Mouse (Mus musculus): ENCODE data around the gene Dazap2. TPM values are rescaled to one million over a fixed set of nuclear protein-coding genes. Genes with fewer than 3 reads are reported as not detected.

The Dazap2 gene
- total and polyA plus RNA-seq, 2 experiments from 2014 or later = 141 to 164 TPM

DNA sequence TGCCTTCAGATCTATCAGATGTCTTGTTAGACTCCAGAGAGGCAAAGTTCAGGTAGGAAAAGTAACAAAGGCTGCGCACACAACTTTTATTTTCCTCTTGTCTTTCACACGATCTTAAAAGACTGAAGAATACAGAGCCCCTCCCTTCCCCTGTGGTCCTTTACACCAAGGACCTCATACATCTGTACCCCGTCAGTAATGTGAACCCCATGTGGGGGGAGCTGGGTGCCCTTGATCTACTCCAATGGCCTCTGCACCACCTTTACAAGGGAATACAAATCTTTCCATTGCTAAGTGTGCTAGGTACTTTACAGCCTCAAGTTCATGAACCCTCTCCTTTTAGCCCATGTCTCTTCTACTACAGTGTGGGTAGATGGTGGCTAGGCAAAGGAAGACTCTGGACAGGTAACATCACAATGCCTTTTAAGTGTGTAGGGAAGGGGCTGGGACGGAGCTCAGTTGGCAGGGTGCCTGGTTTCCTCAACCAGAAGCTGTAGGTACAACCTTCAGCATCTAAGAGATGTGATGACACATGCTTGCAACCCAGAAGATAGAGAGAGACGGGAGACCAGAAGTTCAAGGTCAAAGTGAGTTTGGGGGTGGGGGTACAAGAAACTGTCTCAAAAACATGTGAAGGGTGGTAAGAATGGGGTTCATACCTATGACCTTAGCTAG is 52.9 kb downstream of the Dazap2 start:
- Histone ChIP-seq H3K27ac (no peak overlapping the region), H3K9ac (replicated peaks; ENCODE audit: low read length) (no peak overlapping the region), H3K4me1 (ENCODE audit: insufficient read depth, low read length) (no peaks in the 10 kb centered on the region), H3K4me2 (ENCODE audit: low read depth, low read length) (no peak overlapping the region), H3K4me3 (ENCODE audit: low read length) (no peak overlapping the region), H3K36me3 (ENCODE audit: insufficient read depth, low read length) (no peaks in the 10 kb centered on the region), H3K27me3 (ENCODE audit: insufficient read depth, low read length) (0 out of 2 replicates have a peak, but pooled peaks cover 2% of the 10 kb centered on the region), H3K9me3 (ENCODE audit: low read length) (no peaks in the 10 kb centered on the region)
- ATAC-seq (no peak), DNase-seq (ENCODE audit: low spot score) (no peak)
- TF ChIP-seq CTCF (IDR thresholded peaks at IDR 0.05; ENCODE audit: low read depth) = no peak
- WGBS = 87% methylated on average over 5 of the region's 5 CpGs

DNA sequence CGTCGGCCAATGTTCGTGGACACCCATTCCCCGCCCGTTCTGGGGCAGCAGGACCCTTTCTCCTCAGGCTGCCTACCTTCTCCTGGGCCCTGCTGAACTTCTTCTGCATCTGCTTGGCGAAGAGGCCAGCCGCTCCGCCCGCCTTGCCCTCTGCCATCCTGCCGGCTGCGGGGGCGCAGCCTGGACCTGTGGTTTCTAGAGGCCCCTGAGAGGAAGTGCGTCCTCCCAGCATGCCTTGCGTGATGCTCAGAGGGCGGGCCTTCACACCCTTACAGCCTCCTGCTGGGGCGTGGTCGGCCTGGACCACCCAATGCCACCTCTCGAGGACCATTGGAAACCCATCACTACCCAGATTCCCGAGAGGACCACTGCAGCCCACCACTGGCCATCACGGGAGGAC is 54.2 kb downstream of the Dazap2 start, which contains the start of gene Bin2:
Gene Bin2 (minus strand): TSS at position 217 of the 400 bp plus-strand sequence.
- Histone ChIP-seq H3K4me2 (ENCODE audit: low read depth, low read length) (no peak within 1 kb of the TSS), H3K27me3 (ENCODE audit: insufficient read depth, low read length) (0 out of 2 replicates have a peak, but pooled peaks cover 2% of the 10 kb centered on the region), H3K27ac (no peak within 1 kb of the TSS), H3K9me3 (ENCODE audit: low read length) (no peaks in the 10 kb centered on the region), H3K4me1 (ENCODE audit: insufficient read depth, low read length) (no peaks in the 10 kb centered on the region), H3K9ac (replicated peaks; ENCODE audit: low read length) (no peak within 1 kb of the TSS), H3K36me3 (ENCODE audit: insufficient read depth, low read length) (no peaks in the 10 kb centered on the region), H3K4me3 (ENCODE audit: low read length) (no peak within 1 kb of the TSS)
- ATAC-seq (no peak), DNase-seq (ENCODE audit: low spot score) (no peak)
- 90% methylated on average over 20 of the region's 20 CpGs for WGBS
- TF ChIP-seq CTCF (IDR thresholded peaks at IDR 0.05; ENCODE audit: low read depth) = no peak

GRCm38 (mm10) chr15:100670004-100670403 is 54.9 kb downstream of the Dazap2 start:
- ATAC-seq (no peak), DNase-seq (ENCODE audit: low spot score) (no peak)
- Histone ChIP-seq H3K4me2 (ENCODE audit: low read depth, low read length) (no peak overlapping the region), H3K9ac (replicated peaks; ENCODE audit: low read length) (no peak overlapping the region), H3K27ac (no peak overlapping the region), H3K4me1 (ENCODE audit: insufficient read depth, low read length) (no peaks in the 10 kb centered on the region), H3K4me3 (ENCODE audit: low read length) (no peak overlapping the region), H3K27me3 (ENCODE audit: insufficient read depth, low read length) (0 out of 2 replicates have a peak, but pooled peaks cover 2% of the 10 kb centered on the region), H3K36me3 (ENCODE audit: insufficient read depth, low read length) (no peaks in the 10 kb centered on the region), H3K9me3 (ENCODE audit: low read length) (no peaks in the 10 kb centered on the region)
- TF ChIP-seq CTCF (IDR thresholded peaks at IDR 0.05; ENCODE audit: low read depth) = no peak
- 67% methylated on average over 8 of the region's 8 CpGs for WGBS

Small RNA genes within 50 kb of the gene (microRNA-seq; reads per million reads assigned to microRNA genes)
- gene Mir6961 = 0 reads per million in 2 experiments

Other genes with a start within 250 kb of the Dazap2 start
- gene Gm5475, start 193.2 kb upstream of the Dazap2 start, total RNA-seq (2014; rRNA removed) = not detected in 2 replicates
- 0.10 and 0.19 TPM in 2 replicates for gene Gm5475, start 193.2 kb upstream of the Dazap2 start, polyA plus RNA-seq (2015; fragmentation: Nextera tagmentation; extraction: Ambion mirVana)
- 25.1 and 40.1 TPM in 2 replicates for gene Slc11a2, start 190.3 kb upstream of the Dazap2 start, total RNA-seq (2014; rRNA removed)
- gene Slc11a2, start 190.3 kb upstream of the Dazap2 start, polyA plus RNA-seq (2015; fragmentation: Nextera tagmentation; extraction: Ambion mirVana) = 14.5 and 18.5 TPM in 2 replicates
- gene Letmd1, start 146.3 kb upstream of the Dazap2 start, total RNA-seq (2014; rRNA removed) = 79.5 and 88.6 TPM in 2 replicates
- gene Letmd1, start 146.3 kb upstream of the Dazap2 start, polyA plus RNA-seq (2015; fragmentation: Nextera tagmentation; extraction: Ambion mirVana) = 44.7 and 45.6 TPM in 2 replicates
- gene Csrnp2, start 119.9 kb upstream of the Dazap2 start, total RNA-seq (2014; rRNA removed) = 50.2 and 53.9 TPM in 2 replicates
- gene Csrnp2, start 119.9 kb upstream of the Dazap2 start, polyA plus RNA-seq (2015; fragmentation: Nextera tagmentation; extraction: Ambion mirVana) = 27.3 and 29.9 TPM in 2 replicates
- 27.1 and 45.7 TPM in 2 replicates for gene Tfcp2, start 63.3 kb upstream of the Dazap2 start, total RNA-seq (2014; rRNA removed)
- gene Tfcp2, start 63.3 kb upstream of the Dazap2 start, polyA plus RNA-seq (2015; fragmentation: Nextera tagmentation; extraction: Ambion mirVana) = 34.9 and 35.6 TPM in 2 replicates
- 84.1 and 85.2 TPM in 2 replicates for gene Pou6f1, start 15.4 kb upstream of the Dazap2 start, total RNA-seq (2014; rRNA removed)
- gene Pou6f1, start 15.4 kb upstream of the Dazap2 start, polyA plus RNA-seq (2015; fragmentation: Nextera tagmentation; extraction: Ambion mirVana) = 23.8 and 24.9 TPM in 2 replicates
- gene Smagp, start 21.6 kb downstream of the Dazap2 start, total RNA-seq (2014; rRNA removed) = 2.7 and 5.8 TPM in 2 replicates
- gene Smagp, start 21.6 kb downstream of the Dazap2 start, polyA plus RNA-seq (2015; fragmentation: Nextera tagmentation; extraction: Ambion mirVana) = 3.3 and 4.3 TPM in 2 replicates
- gene Bin2, start 54.2 kb downstream of the Dazap2 start, total RNA-seq (2014; rRNA removed) = 0.61 and 0.63 TPM in 2 replicates
- 1.1 and 1.4 TPM in 2 replicates for gene Bin2, start 54.2 kb downstream of the Dazap2 start, polyA plus RNA-seq (2015; fragmentation: Nextera tagmentation; extraction: Ambion mirVana)
- gene Cela1, start 72.6 kb downstream of the Dazap2 start, total RNA-seq (2014; rRNA removed) = 1.8 and 4.7 TPM in 2 replicates
- gene Cela1, start 72.6 kb downstream of the Dazap2 start, polyA plus RNA-seq (2015; fragmentation: Nextera tagmentation; extraction: Ambion mirVana) = 2.4 and 3.1 TPM in 2 replicates
- gene Galnt6, start 114.0 kb downstream of the Dazap2 start, total RNA-seq (2014; rRNA removed) = 0.25 and 0.37 TPM in 2 replicates
- 0.34 TPM in 2 replicates for gene Galnt6, start 114.0 kb downstream of the Dazap2 start, polyA plus RNA-seq (2015; fragmentation: Nextera tagmentation; extraction: Ambion mirVana)
- gene Slc4a8, start 146.4 kb downstream of the Dazap2 start, total RNA-seq (2014; rRNA removed) = 25.4 and 33.9 TPM in 2 replicates
- gene Slc4a8, start 146.4 kb downstream of the Dazap2 start, polyA plus RNA-seq (2015; fragmentation: Nextera tagmentation; extraction: Ambion mirVana) = 29.8 and 30.7 TPM in 2 replicates